Mouse (Mus musculus) forebrain, embryonic 11.5 days (tissue): ENCODE measurements around the gene Ciao2a. TPM values are rescaled to one million over a fixed set of nuclear protein-coding genes. Genes with fewer than 3 reads are reported as not detected.
A peak's percentile ranks its signal among the peaks of the same experiment; 100 is the strongest.

Experiments used
- ATAC-seq: fragments of 200-750 bp; cut with Nextera tagmentation; replicated peaks from 2 replicates; pipeline ENCODE4 v1.8.0; 2017; ENCODE audit warnings: moderate TSS enrichment; ENCODE audit not compliant: low FRiP score
- DNase-seq: peaks from one replicate; pipeline ENCODE4 v3.0.0-alpha.2; 2017; ENCODE audit warnings: low spot score
- H3K27ac ChIP-seq: fragments of 300-500 bp; sonication (generic); 2 replicates; pipeline ENCODE4 v1.5.1; 2014; ENCODE audit warnings: low read depth, low read length
- H3K27me3 ChIP-seq: fragments of 300-500 bp; sonication (generic); 2 replicates; pipeline ENCODE4 v1.6.1; 2014; ENCODE audit warnings: mild to moderate bottlenecking, low read length, mixed read lengths; ENCODE audit not compliant: control insufficient read depth, insufficient read depth
- H3K36me3 ChIP-seq: fragments of 300-500 bp; sonication (generic); 2 replicates; pipeline ENCODE4 v1.6.1; 2014; ENCODE audit warnings: mild to moderate bottlenecking, low read length, moderate library complexity, mixed read lengths; ENCODE audit not compliant: control insufficient read depth, insufficient read depth
- H3K4me1 ChIP-seq: fragments of 300-500 bp; sonication (generic); replicated peaks from 2 replicates; pipeline ENCODE4 v1.6.1; 2014; ENCODE audit warnings: low read length, mixed read lengths; ENCODE audit not compliant: control insufficient read depth, insufficient read depth
- H3K4me2 ChIP-seq: fragments of 300-500 bp; sonication (generic); 2 replicates; pipeline ENCODE4 v1.6.1; 2014; ENCODE audit warnings: low read depth, mild to moderate bottlenecking, low read length, moderate library complexity, mixed read lengths; ENCODE audit not compliant: severe bottlenecking
- H3K4me3 ChIP-seq: fragments of 300-500 bp; sonication (generic); 2 replicates; pipeline ENCODE4 v1.5.1; 2014; ENCODE audit warnings: low read depth, low read length
- H3K9ac ChIP-seq: fragments of 300-500 bp; sonication (generic); 2 replicates; pipeline ENCODE4 v1.6.1; 2014; ENCODE audit warnings: low read length
- H3K9me3 ChIP-seq: fragments of 300-500 bp; sonication (generic); 2 replicates; pipeline ENCODE4 v1.6.1; 2016; ENCODE audit warnings: low read length, mixed read lengths; ENCODE audit not compliant: control insufficient read depth
- WGBS: fragments of 180-500 bp; shearing (Covaris S2); extraction: QIAGEN DNeasy Blood & Tissue Kit; methylation state at CpG from one replicate; pipeline ENCODE4 v1.1.7; 2014; 5-methylcytosine and 5-hydroxymethylcytosine counted together
- polyA plus RNA-seq: library from polyadenylated mRNA; unstranded; fragments of >200 nt; fragmentation: Nextera tagmentation; extraction: Ambion mirVana; gene quantifications from 2 replicates; pipeline ENCODE4 v1.2.1, GENCODE M21; 2014

The Ciao2a gene
- polyA plus RNA-seq, result 149 and 161 TPM in 2 replicates

GRCm38 (mm10) chr9:66126456-66127192 lies at the start of gene Ciao2a, which contains the start of gene Snx1:
Ciao2a (plus strand) TSS chr9:66126611.
Snx1 (minus strand) TSS chr9:66126587.
- H3K27me3 ChIP-seq, result no peaks in the 10 kb centered on the region
- peak within 1 kb of the TSS; percentile 51 for H3K4me3 ChIP-seq
- no peaks in the 10 kb centered on the region for H3K9me3 ChIP-seq
- 2% methylated on average over 34 of the region's 34 CpGs for WGBS
- peak within 1 kb of the TSS; percentile 73 for H3K9ac ChIP-seq
- H3K27ac ChIP-seq, result peak within 1 kb of the TSS; percentile 75; the same call in 1 of the 2 replicates
- H3K36me3 ChIP-seq, result no peaks in the 10 kb centered on the region
- ATAC-seq (peak; percentile 66), DNase-seq (peak; percentile 93)
- H3K4me1 ChIP-seq, result peaks cover 4% of the 10 kb centered on the region; the same call in 1 of the 2 replicates
- H3K4me2 ChIP-seq, result peak within 1 kb of the TSS; percentile 82

- no peak overlapping the region for H3K4me3 ChIP-seq
- 81% methylated on average over 3 of the region's 3 CpGs for WGBS
- H3K4me1 ChIP-seq, result peaks cover 4% of the 10 kb centered on the region; the same call in 1 of the 2 replicates
- no peak for DNase-seq
- no peak overlapping the region for H3K4me2 ChIP-seq
- H3K9ac ChIP-seq, result no peak overlapping the region
- H3K9me3 ChIP-seq, result no peaks in the 10 kb centered on the region
- no peaks in the 10 kb centered on the region for H3K36me3 ChIP-seq
- no peaks in the 10 kb centered on the region for H3K27me3 ChIP-seq
- no peak overlapping the region for H3K27ac ChIP-seq
- ATAC-seq, result no peak
Measured at GRCm38 (mm10) chr9:66078072-66078471, 48.3 kb upstream of the Ciao2a start.

GRCm38 (mm10) chr9:66078493-66078892 lies 47.9 kb upstream of the Ciao2a start:
- no peak overlapping the region for H3K4me3 ChIP-seq
- WGBS, result 10% methylated on average over 14 of the region's 14 CpGs
- no peak overlapping the region for H3K4me2 ChIP-seq
- H3K9me3 ChIP-seq, result no peaks in the 10 kb centered on the region
- no peak overlapping the region for H3K27ac ChIP-seq
- H3K4me1 ChIP-seq, result peaks cover 4% of the 10 kb centered on the region; the same call in 1 of the 2 replicates
- H3K36me3 ChIP-seq, result no peaks in the 10 kb centered on the region
- no peak overlapping the region for H3K9ac ChIP-seq
- H3K27me3 ChIP-seq, result no peaks in the 10 kb centered on the region
- DNase-seq (no peak), ATAC-seq (no peak)

GRCm38 (mm10) chr9:66080804-66081459 lies 45.5 kb upstream of the Ciao2a start:
- no peaks in the 10 kb centered on the region for H3K9me3 ChIP-seq
- no peaks in the 10 kb centered on the region for H3K27me3 ChIP-seq
- H3K36me3 ChIP-seq, result no peaks in the 10 kb centered on the region; the same call in 1 of the 2 replicates
- H3K4me2 ChIP-seq, result no peak overlapping the region
- no peak overlapping the region for H3K4me3 ChIP-seq
- 79% methylated on average over 3 of the region's 3 CpGs for WGBS
- ATAC-seq, result no peak
- H3K4me1 ChIP-seq, result peaks cover 4% of the 10 kb centered on the region; the same call in 1 of the 2 replicates
- H3K9ac ChIP-seq, result no peak overlapping the region
- H3K27ac ChIP-seq, result no peak overlapping the region
- no peak for DNase-seq

- ATAC-seq (no peak), DNase-seq (no peak)
- no peak overlapping the region for H3K9ac ChIP-seq
- no peak overlapping the region for H3K4me3 ChIP-seq
- H3K9me3 ChIP-seq, result no peaks in the 10 kb centered on the region
- no peaks in the 10 kb centered on the region for H3K27me3 ChIP-seq
- H3K4me2 ChIP-seq, result no peak overlapping the region
- H3K36me3 ChIP-seq, result peaks cover 1% of the 10 kb centered on the region; the same call in 1 of the 2 replicates
- no peak overlapping the region for H3K27ac ChIP-seq
- WGBS, result 84% methylated on average over 4 of the region's 4 CpGs
- H3K4me1 ChIP-seq, result peaks cover 4% of the 10 kb centered on the region; the same call in 1 of the 2 replicates
Measured at GRCm38 (mm10) chr9:66081999-66082398, 44.4 kb upstream of the Ciao2a start.

GRCm38 (mm10) chr9:66084171-66084570 lies 42.2 kb upstream of the Ciao2a start:
- DNase-seq (no peak), ATAC-seq (no peak)
- Histone ChIP-seq H3K4me3 (no peak overlapping the region), H3K4me2 (no peak overlapping the region), H3K9me3 (no peaks in the 10 kb centered on the region), H3K27me3 (no peaks in the 10 kb centered on the region), H3K36me3 (peaks cover 10% of the 10 kb centered on the region; the same call in 1 of the 2 replicates), H3K9ac (no peak overlapping the region), H3K4me1 (no peaks in the 10 kb centered on the region), H3K27ac (no peak overlapping the region)
- 93% methylated on average over 3 of the region's 3 CpGs for WGBS

GRCm38 (mm10) chr9:66087062-66087461 lies 39.3 kb upstream of the Ciao2a start:
- 94% methylated on average over 7 of the region's 7 CpGs for WGBS
- Histone ChIP-seq H3K36me3 (peaks cover 10% of the 10 kb centered on the region; the same call in 1 of the 2 replicates), H3K9ac (no peak overlapping the region), H3K4me1 (no peaks in the 10 kb centered on the region), H3K27me3 (no peaks in the 10 kb centered on the region), H3K4me2 (no peak overlapping the region), H3K9me3 (no peaks in the 10 kb centered on the region), H3K4me3 (no peak overlapping the region), H3K27ac (no peak overlapping the region)
- ATAC-seq (no peak), DNase-seq (no peak)

GRCm38 (mm10) chr9:66088411-66088810 lies 38.0 kb upstream of the Ciao2a start:
- WGBS, result 52% methylated on average over 4 of the region's 4 CpGs
- ATAC-seq, result no peak
- Histone ChIP-seq H3K27ac (no peak overlapping the region), H3K4me3 (no peak overlapping the region), H3K27me3 (no peaks in the 10 kb centered on the region), H3K4me2 (no peak overlapping the region), H3K9ac (no peak overlapping the region), H3K4me1 (no peaks in the 10 kb centered on the region), H3K9me3 (no peaks in the 10 kb centered on the region), H3K36me3 (peaks cover 21% of the 10 kb centered on the region; the same call in 1 of the 2 replicates)
- DNase-seq, result peak; percentile 70
